Mouse (Mus musculus) T-cell, adult 2 months (primary cell): ENCODE results near the gene Aldh3a2.
"Not testable (repeated sequence)": the region's sequence is repeated elsewhere in the genome, so short reads cannot be mapped to it uniquely, and the experiment has no call there.

ENCODE experiments used
- DNase-seq: peaks from one replicate; pipeline ENCODE4 v3.0.0; 2022; ENCODE audit warnings: low spot score

Gene Aldh3a2

GRCm38 (mm10) chr11:61212102-61212501 is 55.2 kb downstream of the Aldh3a2 start:
- DNase-seq, result no peak

GRCm38 (mm10) chr11:61208316-61208715 is 58.9 kb downstream of the Aldh3a2 start:
- no peak for DNase-seq

- no peak for DNase-seq
Measured at GRCm38 (mm10) chr11:61207487-61208246, 59.6 kb downstream of the Aldh3a2 start, which contains the start of gene Aldh3a1. Aldh3a1 (plus strand) TSS chr11:61207537.

GRCm38 (mm10) chr11:61206136-61206535 is 61.1 kb downstream of the Aldh3a2 start:
- no peak for DNase-seq

GRCm38 (mm10) chr11:61205167-61205950 is 61.9 kb downstream of the Aldh3a2 start:
- DNase-seq, result no peak

GRCm38 (mm10) chr11:61202810-61203209 is 64.5 kb downstream of the Aldh3a2 start:
- DNase-seq, result no peak

- DNase-seq, result no peak
Measured at GRCm38 (mm10) chr11:61202186-61202585, 65.1 kb downstream of the Aldh3a2 start.

GRCm38 (mm10) chr11:61199620-61200362 is 67.5 kb downstream of the Aldh3a2 start:
- DNase-seq, result no peak

GRCm38 (mm10) chr11:61197935-61198334 is 69.3 kb downstream of the Aldh3a2 start:
- no peak for DNase-seq

GRCm38 (mm10) chr11:61196616-61197353 is 70.5 kb downstream of the Aldh3a2 start:
- no peak for DNase-seq

GRCm38 (mm10) chr11:61193392-61193791 is 73.9 kb downstream of the Aldh3a2 start:
- DNase-seq, result peak; percentile 68

- no peak for DNase-seq
Measured at GRCm38 (mm10) chr11:61192779-61193178, 74.5 kb downstream of the Aldh3a2 start.

- DNase-seq, result not testable (repeated sequence)
Measured at GRCm38 (mm10) chr11:61192123-61192522, 75.1 kb downstream of the Aldh3a2 start.

GRCm38 (mm10) chr11:61190776-61191175 is 76.5 kb downstream of the Aldh3a2 start:
- DNase-seq, result no peak

GRCm38 (mm10) chr11:61183820-61184219 is 83.4 kb downstream of the Aldh3a2 start:
- DNase-seq, result no peak

- DNase-seq, result no peak
Measured at GRCm38 (mm10) chr11:61181624-61182023, 85.6 kb downstream of the Aldh3a2 start.

- DNase-seq, result no peak
Measured at GRCm38 (mm10) chr11:61180361-61180760, 86.9 kb downstream of the Aldh3a2 start.

- DNase-seq, result no peak
Measured at GRCm38 (mm10) chr11:61176321-61176720, 90.9 kb downstream of the Aldh3a2 start.

- DNase-seq, result no peak
Measured at GRCm38 (mm10) chr11:61175778-61176177, 91.5 kb downstream of the Aldh3a2 start.

GRCm38 (mm10) chr11:61174821-61175658 is 92.2 kb downstream of the Aldh3a2 start, which contains the start of gene Usp22:
Usp22 (minus strand) TSS chr11:61175055.
- DNase-seq, result peak; percentile 100
